Mouse (Mus musculus) embryonic fibroblast, embryonic 13.5 days (primary cell): ENCODE data around the gene Gtsf2. TPM values are rescaled to one million over a fixed set of nuclear protein-coding genes. Genes with fewer than 3 reads are reported as not detected.

Experiments used
- H3K27ac ChIP-seq: 2 replicates; pipeline ENCODE4 v1.5.1; 2012; ENCODE audit warnings: low read length, control low read depth, inconsistent platforms; ENCODE audit not compliant: insufficient read depth
- H3K4me1 ChIP-seq: 2 replicates; pipeline ENCODE4 v1.6.1; 2011; ENCODE audit warnings: low read length; ENCODE audit not compliant: control insufficient read depth, insufficient read depth
- H3K4me3 ChIP-seq: 2 replicates; pipeline ENCODE4 v1.5.1; 2011; ENCODE audit warnings: mild to moderate bottlenecking, control low read depth, low read length; ENCODE audit not compliant: insufficient read depth
- CTCF ChIP-seq: IDR thresholded peaks from 2 replicates; pipeline ENCODE4 v1.5.1; 2011; ENCODE audit warnings: mild to moderate bottlenecking, control low read depth, low read length, moderate library complexity, borderline replicate concordance; ENCODE audit not compliant: insufficient read depth
- POLR2A ChIP-seq: IDR thresholded peaks from 2 replicates; pipeline ENCODE4 v1.6.1; 2011; ENCODE audit warnings: low read depth, mild to moderate bottlenecking, control low read depth, low read length, moderate library complexity
- polyA plus RNA-seq: library from polyadenylated mRNA; stranded (reverse); fragments of >200 nt; gene quantifications from 2 replicates; pipeline ENCODE4 v1.2.4, GENCODE M21; 2011; ENCODE audit warnings: low read depth; ENCODE audit not compliant: missing spikeins, insufficient read length

The Gtsf2 gene
- not detected in 2 replicates for polyA plus RNA-seq

- TF ChIP-seq POLR2A: no peak
- no peak for TF ChIP-seq CTCF
- no peak within 1 kb of the TSS for H3K27ac ChIP-seq
- no peak within 1 kb of the TSS for H3K4me3 ChIP-seq
- H3K4me1 ChIP-seq: no peaks in the 10 kb centered on the region
Observed at GRCm38 (mm10) chr15:103448369-103448768, at the start of gene Gtsf2. Gene Gtsf2, minus strand, starts transcription at chr15:103448469.

- peak overlapping the region; percentile 56 for H3K27ac ChIP-seq
- H3K4me3 ChIP-seq: no peak overlapping the region
- no peak for TF ChIP-seq CTCF
- TF ChIP-seq POLR2A: no peak
- H3K4me1 ChIP-seq: peaks cover 8% of the 10 kb centered on the region
Observed at GRCm38 (mm10) chr15:103496204-103497140, 48.2 kb upstream of the Gtsf2 start.

GRCm38 (mm10) chr15:103488336-103488735 lies 40.1 kb upstream of the Gtsf2 start:
- no peak overlapping the region for H3K27ac ChIP-seq
- no peak overlapping the region for H3K4me3 ChIP-seq
- no peaks in the 10 kb centered on the region for H3K4me1 ChIP-seq
- TF ChIP-seq CTCF (no peak), POLR2A (no peak)

GRCm38 (mm10) chr15:103486658-103487057 lies 38.4 kb upstream of the Gtsf2 start:
- TF ChIP-seq POLR2A (no peak), CTCF (no peak)
- Histone ChIP-seq H3K4me3 (no peak overlapping the region), H3K4me1 (no peaks in the 10 kb centered on the region), H3K27ac (no peak overlapping the region)

GRCm38 (mm10) chr15:103485106-103485505 lies 36.8 kb upstream of the Gtsf2 start:
- TF ChIP-seq POLR2A: no peak
- TF ChIP-seq CTCF: no peak
- no peak overlapping the region for H3K4me3 ChIP-seq
- H3K27ac ChIP-seq: no peak overlapping the region
- no peaks in the 10 kb centered on the region for H3K4me1 ChIP-seq

GRCm38 (mm10) chr15:103484490-103484889 lies 36.2 kb upstream of the Gtsf2 start:
- H3K4me1 ChIP-seq: no peaks in the 10 kb centered on the region
- no peak overlapping the region for H3K27ac ChIP-seq
- no peak overlapping the region for H3K4me3 ChIP-seq
- TF ChIP-seq POLR2A (no peak), CTCF (no peak)

- H3K4me1 ChIP-seq: no peaks in the 10 kb centered on the region
- TF ChIP-seq POLR2A (no peak), CTCF (no peak)
- no peak overlapping the region for H3K4me3 ChIP-seq
- no peak overlapping the region for H3K27ac ChIP-seq
Observed at GRCm38 (mm10) chr15:103482488-103482887, 34.2 kb upstream of the Gtsf2 start.

GRCm38 (mm10) chr15:103480129-103480528 lies 31.9 kb upstream of the Gtsf2 start:
- Histone ChIP-seq H3K27ac (no peak overlapping the region), H3K4me1 (no peaks in the 10 kb centered on the region), H3K4me3 (no peak overlapping the region)
- TF ChIP-seq POLR2A: no peak
- no peak for TF ChIP-seq CTCF

GRCm38 (mm10) chr15:103479080-103479606 lies 30.9 kb upstream of the Gtsf2 start:
- H3K4me3 ChIP-seq: no peak overlapping the region

GRCm38 (mm10) chr15:103473769-103474168 lies 25.5 kb upstream of the Gtsf2 start:
- Histone ChIP-seq H3K27ac (no peak overlapping the region), H3K4me1 (peaks cover 22% of the 10 kb centered on the region), H3K4me3 (no peak overlapping the region)
- no peak for TF ChIP-seq CTCF

More at GRCm38 (mm10) chr15:103479080-103479606, 30.9 kb upstream of the Gtsf2 start:
- TF ChIP-seq CTCF (no peak), POLR2A (no peak)
- H3K4me1 ChIP-seq: no peaks in the 10 kb centered on the region
- no peak overlapping the region for H3K27ac ChIP-seq
